Mouse (Mus musculus): ENCODE results near the gene Ddx24. TPM values are rescaled to one million over a fixed set of nuclear protein-coding genes. Genes with fewer than 3 reads are reported as not detected.
"Not testable (repeated sequence)": the region's sequence is repeated elsewhere in the genome, so short reads cannot be mapped to it uniquely, and the experiment has no call there.

Ddx24 gene
- 50.8 and 54.8 TPM in 2 replicates for polyA plus RNA-seq (2012; rRNA removed)

- peak within 1 kb of the TSS; percentile 83 for H3K4me3 ChIP-seq (ENCODE audit: control insufficient read depth, insufficient read depth, low read length)
- DNase-seq: peak; percentile 98
- TF ChIP-seq POLR2A (IDR thresholded peaks at IDR 0.05; ENCODE audit: control insufficient read depth, extremely low read depth, insufficient read depth, low read length, poor library complexity): peak; percentile 73; the same call in 1 of the 2 replicates
- peak; percentile 83; the same call in 1 of the 2 replicates for TF ChIP-seq CTCF (IDR thresholded peaks at IDR 0.05; ENCODE audit: borderline replicate concordance, control insufficient read depth, extremely low read depth, insufficient read depth, low read length, poor library complexity)
- H3K36me3 ChIP-seq (ENCODE audit: control insufficient read depth, insufficient read depth, low read length): peaks cover 9% of the 10 kb centered on the region
- no peaks in the 10 kb centered on the region for H3K27me3 ChIP-seq (ENCODE audit: control insufficient read depth, insufficient read depth, low read length)
- H3K4me1 ChIP-seq (replicated peaks; ENCODE audit: control insufficient read depth, insufficient read depth, low read length): peaks cover 14% of the 10 kb centered on the region
- H3K27ac ChIP-seq (ENCODE audit: control insufficient read depth, insufficient read depth, low read length): no peak within 1 kb of the TSS
- under 1% methylated on average over 33 of the region's 33 CpGs for WGBS
Observed at GRCm38 (mm10) chr12:103425729-103426470, at the start of gene Ddx24. Gene Ddx24 (minus strand): TSS chr12:103425830.

GRCm38 (mm10) chr12:103474481-103474880 is 48.9 kb upstream of the Ddx24 start:
- whole genome bisulfite sequencing: 53% methylated on average over 2 of the region's 2 CpGs
- no peak overlapping the region for H3K27ac ChIP-seq (ENCODE audit: control insufficient read depth, insufficient read depth, low read length)
- H3K36me3 ChIP-seq (ENCODE audit: control insufficient read depth, insufficient read depth, low read length): no peaks in the 10 kb centered on the region
- H3K27me3 ChIP-seq (ENCODE audit: control insufficient read depth, insufficient read depth, low read length): no peaks in the 10 kb centered on the region
- no peak overlapping the region for H3K4me3 ChIP-seq (ENCODE audit: control insufficient read depth, insufficient read depth, low read length)
- DNase-seq: no peak
- no peak for TF ChIP-seq POLR2A (IDR thresholded peaks at IDR 0.05; ENCODE audit: control insufficient read depth, extremely low read depth, insufficient read depth, low read length, poor library complexity)
- no peak for TF ChIP-seq CTCF (IDR thresholded peaks at IDR 0.05; ENCODE audit: borderline replicate concordance, control insufficient read depth, extremely low read depth, insufficient read depth, low read length, poor library complexity)
- H3K4me1 ChIP-seq (replicated peaks; ENCODE audit: control insufficient read depth, insufficient read depth, low read length): no peaks in the 10 kb centered on the region

GRCm38 (mm10) chr12:103457140-103457539 is 31.5 kb upstream of the Ddx24 start, which contains the start of gene Ifi27l2b:
Gene Ifi27l2b (minus strand): TSS chr12:103457223.
- DNase-seq: no peak
- Histone ChIP-seq H3K4me1 (replicated peaks; ENCODE audit: control insufficient read depth, insufficient read depth, low read length) (no peaks in the 10 kb centered on the region), H3K27ac (ENCODE audit: control insufficient read depth, insufficient read depth, low read length) (no peak within 1 kb of the TSS), H3K4me3 (ENCODE audit: control insufficient read depth, insufficient read depth, low read length) (no peak within 1 kb of the TSS), H3K27me3 (ENCODE audit: control insufficient read depth, insufficient read depth, low read length) (no peaks in the 10 kb centered on the region), H3K36me3 (ENCODE audit: control insufficient read depth, insufficient read depth, low read length) (no peaks in the 10 kb centered on the region)
- 65% methylated on average over 3 of the region's 3 CpGs for WGBS
- no peak for TF ChIP-seq POLR2A (IDR thresholded peaks at IDR 0.05; ENCODE audit: control insufficient read depth, extremely low read depth, insufficient read depth, low read length, poor library complexity)
- TF ChIP-seq CTCF (IDR thresholded peaks at IDR 0.05; ENCODE audit: borderline replicate concordance, control insufficient read depth, extremely low read depth, insufficient read depth, low read length, poor library complexity): no peak

DNA sequence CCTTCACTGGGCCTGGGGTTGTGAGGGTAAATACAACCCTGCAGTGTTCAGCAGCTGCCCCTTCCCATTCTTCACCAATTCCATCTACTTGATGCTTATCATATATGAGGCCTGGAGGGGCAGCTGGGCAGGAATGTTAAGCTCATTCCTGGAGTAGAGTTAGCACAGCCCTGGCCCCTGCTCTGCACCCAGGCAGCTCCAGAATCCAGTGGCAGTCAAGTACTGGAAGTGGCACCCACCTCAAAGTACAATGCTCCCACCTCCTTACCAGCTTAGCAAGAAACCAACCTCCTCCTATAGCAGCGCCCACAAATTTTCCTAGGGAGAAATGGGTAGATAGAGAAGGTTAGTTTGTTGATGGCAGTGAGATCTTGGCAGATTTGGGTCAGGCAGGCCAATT is 31.1 kb upstream of the Ddx24 start:
- not testable (repeated sequence) for H3K36me3 ChIP-seq (ENCODE audit: control insufficient read depth, insufficient read depth, low read length); DNase-seq; H3K4me3 ChIP-seq (ENCODE audit: control insufficient read depth, insufficient read depth, low read length); H3K27me3 ChIP-seq (ENCODE audit: control insufficient read depth, insufficient read depth, low read length); H3K27ac ChIP-seq (ENCODE audit: control insufficient read depth, insufficient read depth, low read length); H3K4me1 ChIP-seq (replicated peaks; ENCODE audit: control insufficient read depth, insufficient read depth, low read length)
- no CpG with 5 or more reads among the region's 1 CpGs for WGBS

GRCm38 (mm10) chr12:103453361-103453760 is 27.7 kb upstream of the Ddx24 start:
- Histone ChIP-seq H3K4me3 (ENCODE audit: control insufficient read depth, insufficient read depth, low read length) (no peak overlapping the region), H3K27ac (ENCODE audit: control insufficient read depth, insufficient read depth, low read length) (no peak overlapping the region), H3K4me1 (replicated peaks; ENCODE audit: control insufficient read depth, insufficient read depth, low read length) (no peaks in the 10 kb centered on the region), H3K27me3 (ENCODE audit: control insufficient read depth, insufficient read depth, low read length) (no peaks in the 10 kb centered on the region), H3K36me3 (ENCODE audit: control insufficient read depth, insufficient read depth, low read length) (no peaks in the 10 kb centered on the region)
- DNase-seq: no peak
- TF ChIP-seq CTCF (IDR thresholded peaks at IDR 0.05; ENCODE audit: borderline replicate concordance, control insufficient read depth, extremely low read depth, insufficient read depth, low read length, poor library complexity): no peak
- TF ChIP-seq POLR2A (IDR thresholded peaks at IDR 0.05; ENCODE audit: control insufficient read depth, extremely low read depth, insufficient read depth, low read length, poor library complexity): no peak

DNA sequence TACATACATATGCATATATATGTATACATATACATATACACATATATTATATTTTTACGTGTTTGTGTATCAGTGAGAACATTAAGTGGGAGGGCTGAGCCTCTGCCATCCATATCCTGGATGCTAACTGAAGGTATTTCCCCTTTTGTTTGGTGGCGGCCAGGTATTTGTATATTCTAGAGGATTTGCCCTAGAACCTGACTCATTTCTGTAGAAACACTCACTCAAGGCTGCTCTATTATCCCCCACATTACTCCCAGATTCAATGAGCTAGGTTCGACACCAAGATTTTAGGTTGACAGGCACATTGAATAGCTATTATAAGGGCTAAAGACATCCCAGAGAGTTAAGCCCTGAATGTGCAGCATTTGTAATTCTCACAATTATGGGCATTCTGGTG is 19.4 kb upstream of the Ddx24 start:
- no peak for DNase-seq
- H3K4me1 ChIP-seq (replicated peaks; ENCODE audit: control insufficient read depth, insufficient read depth, low read length): no peaks in the 10 kb centered on the region; the same call in 1 of the 2 replicates
- H3K36me3 ChIP-seq (ENCODE audit: control insufficient read depth, insufficient read depth, low read length): peaks cover 3% of the 10 kb centered on the region; the same call in 1 of the 2 replicates
- TF ChIP-seq POLR2A (IDR thresholded peaks at IDR 0.05; ENCODE audit: control insufficient read depth, extremely low read depth, insufficient read depth, low read length, poor library complexity): no peak
- TF ChIP-seq CTCF (IDR thresholded peaks at IDR 0.05; ENCODE audit: borderline replicate concordance, control insufficient read depth, extremely low read depth, insufficient read depth, low read length, poor library complexity): no peak
- H3K27me3 ChIP-seq (ENCODE audit: control insufficient read depth, insufficient read depth, low read length): no peaks in the 10 kb centered on the region
- 91% methylated on average over 3 of the region's 3 CpGs for WGBS
- H3K27ac ChIP-seq (ENCODE audit: control insufficient read depth, insufficient read depth, low read length): no peak overlapping the region
- H3K4me3 ChIP-seq (ENCODE audit: control insufficient read depth, insufficient read depth, low read length): no peak overlapping the region

GRCm38 (mm10) chr12:103444261-103444660 is 18.6 kb upstream of the Ddx24 start:
- 71% methylated on average over 6 of the region's 7 CpGs for WGBS
- H3K4me3 ChIP-seq (ENCODE audit: control insufficient read depth, insufficient read depth, low read length); H3K4me1 ChIP-seq (replicated peaks; ENCODE audit: control insufficient read depth, insufficient read depth, low read length); DNase-seq; H3K27me3 ChIP-seq (ENCODE audit: control insufficient read depth, insufficient read depth, low read length); H3K36me3 ChIP-seq (ENCODE audit: control insufficient read depth, insufficient read depth, low read length): not testable (repeated sequence)
- H3K27ac ChIP-seq (ENCODE audit: control insufficient read depth, insufficient read depth, low read length): peak overlapping the region; percentile 69; the same call in 1 of the 2 replicates
